In genomic region chr15:79131442-79131841, GRCm38 (mm10) we compare ENCODE assay signal across 9 mouse cellular contexts. TPM values are rescaled to one million over a fixed set of nuclear protein-coding genes. Genes with fewer than 3 reads are reported as not detected.
DNase-seq lines count a peak whose midpoint lies in the region; ATAC-seq and TF ChIP-seq lines count a peak whose summit lies in the region.
"Had no signal": no experiment of that assay in that cellular context is flagged by ENCODE, and none has a peak within 500 bp of the region (broad histone marks: within the 10 kb centered on the region; RNA-seq: fewer than 3 reads in every experiment).

No protein-coding gene starts in this region.

- H3K4me3 ChIP-seq in kidney, embryonic 15.5 days (replicated peaks), result no peak overlapping the region
- peak overlapping the region; percentile 31 for H3K4me3 ChIP-seq in cerebellum, adult 2 months (replicated peaks; ENCODE audit: insufficient read depth, low read depth, low read length)
- H3K4me3 ChIP-seq in stomach, embryonic 15.5 days (replicated peaks), result no peak overlapping the region
- H3K4me3 ChIP-seq in hindbrain, embryonic 10.5 days, result no peak overlapping the region
- H3K4me3 ChIP-seq: embryonic facial prominence, embryonic 13.5 days had no signal

- intact Hi-C loops in heart, postnatal 36 days (cut with DNase I), result no loop called here

- peaks cover 71% of the 10 kb centered on the region for H3K36me3 ChIP-seq in kidney, embryonic 15.5 days
- peaks cover 42% of the 10 kb centered on the region for H3K36me3 ChIP-seq in stomach, embryonic 15.5 days
- H3K36me3 ChIP-seq in hindbrain, embryonic 10.5 days, result peaks cover 75% of the 10 kb centered on the region

- peak; percentile 92 for DNase-seq in kidney, adult 11 months
- peak; percentile 93 for DNase-seq in cerebellum, adult 2 months
- DNase-seq in heart, postnatal 36 days, result peak; percentile 75 to 78
- no peak for DNase-seq in thymus, postnatal 25 days
- DNase-seq in hindbrain, embryonic 10.5 days (ENCODE audit: low spot score), result no peak

- H3K9me3 ChIP-seq in kidney, embryonic 15.5 days (replicated peaks), result no peaks in the 10 kb centered on the region
- no peaks in the 10 kb centered on the region for H3K9me3 ChIP-seq in stomach, embryonic 15.5 days
- peaks cover 6% of the 10 kb centered on the region; the same call in 1 of the 2 replicates for H3K9me3 ChIP-seq in hindbrain, embryonic 10.5 days

- no peak for TF ChIP-seq CTCF in cerebellum, adult 2 months (IDR thresholded peaks at IDR 0.05; ENCODE audit: borderline replicate concordance, insufficient read depth, low read depth, low read length)

- ATAC-seq in kidney, embryonic 15.5 days (replicated peaks; ENCODE audit: low FRiP score), result no peak
- no peak for ATAC-seq in stomach, embryonic 15.5 days (ENCODE audit: insufficient read depth, low FRiP score, low read depth)
- ATAC-seq in megakaryocyte-erythroid progenitor cell, adult 5-6 weeks (replicated peaks; ENCODE audit: low FRiP score, low TSS enrichment, poor library complexity, severe bottlenecking), result no peak

- H3K4me2 ChIP-seq in kidney, embryonic 15.5 days, result no peak overlapping the region
- H3K4me2 ChIP-seq in stomach, embryonic 15.5 days, result no peak overlapping the region
- H3K4me2 ChIP-seq: embryonic facial prominence, embryonic 13.5 days had no signal

- TF ChIP-seq POLR2A in cerebellum, adult 2 months (IDR thresholded peaks at IDR 0.05; ENCODE audit: borderline replicate concordance, insufficient read depth, low read length), result peak; percentile 26; the same call in 1 of the 2 replicates

- no peak overlapping the region for H3K9ac ChIP-seq in kidney, embryonic 15.5 days
- H3K9ac ChIP-seq in stomach, embryonic 15.5 days, result no peak overlapping the region
- H3K9ac ChIP-seq: embryonic facial prominence, embryonic 13.5 days had no signal

- H3K4me1 ChIP-seq in kidney, embryonic 15.5 days, result peaks cover 31% of the 10 kb centered on the region
- peaks cover 21% of the 10 kb centered on the region for H3K4me1 ChIP-seq in cerebellum, adult 2 months (ENCODE audit: control insufficient read depth, insufficient read depth, low read length)
- no peaks in the 10 kb centered on the region for H3K4me1 ChIP-seq in stomach, embryonic 15.5 days
- H3K4me1 ChIP-seq in hindbrain, embryonic 10.5 days (replicated peaks), result peaks cover 7% of the 10 kb centered on the region; the same call in 1 of the 2 replicates

- no peaks in the 10 kb centered on the region for H3K27me3 ChIP-seq in kidney, embryonic 15.5 days
- H3K27me3 ChIP-seq in cerebellum, adult 2 months (ENCODE audit: control insufficient read depth, insufficient read depth, low read length), result no peaks in the 10 kb centered on the region
- no peaks in the 10 kb centered on the region for H3K27me3 ChIP-seq in stomach, embryonic 15.5 days (replicated peaks)
- no peaks in the 10 kb centered on the region for H3K27me3 ChIP-seq in hindbrain, embryonic 10.5 days (ENCODE audit: insufficient read depth, poor library complexity, severe bottlenecking)
- H3K27me3 ChIP-seq: embryonic facial prominence, embryonic 13.5 days had no signal

- no peak overlapping the region for H3K27ac ChIP-seq in kidney, embryonic 15.5 days
- peak overlapping the region; percentile 69 for H3K27ac ChIP-seq in cerebellum, adult 2 months (ENCODE audit: insufficient read depth, low read length)
- H3K27ac ChIP-seq in stomach, embryonic 15.5 days, result 0 out of 2 replicates have a peak overlapping the region, but pooled peaks have one; percentile 16
- no peak overlapping the region; the same call in 1 of the 2 replicates for H3K27ac ChIP-seq in hindbrain, embryonic 10.5 days
- H3K27ac ChIP-seq: embryonic facial prominence, embryonic 13.5 days had no signal

- 71% methylated on average over 7 of the region's 7 CpGs for WGBS in kidney, embryonic 15.5 days
- 15% methylated on average over 7 of the region's 7 CpGs for WGBS in cerebellum, adult 2 months
- 61% methylated on average over 7 of the region's 7 CpGs for whole genome bisulfite sequencing in stomach, embryonic 15.5 days
- 75% methylated on average over 7 of the region's 7 CpGs for WGBS in hindbrain, embryonic 10.5 days

RNA-seq across cellular contexts. Expression of gene Polr2f, which starts 9.4 kb away (rescaled TPM):
- 303 and 317 TPM in 2 replicates for polyA plus RNA-seq in kidney, embryonic 15.5 days (2015; fragmentation: Nextera tagmentation; extraction: Ambion mirVana)
- 107 and 110 TPM in 2 replicates for polyA plus RNA-seq in cerebellum, adult 2 months (2012; rRNA removed)
- 100 to 1,000 TPM; 132 to 146 TPM for total RNA-seq in heart, postnatal 36 days (2021)
- polyA plus RNA-seq in stomach, embryonic 15.5 days (2015; fragmentation: Nextera tagmentation; extraction: Ambion mirVana), result 308 and 336 TPM in 2 replicates
- 383 and 404 TPM in 2 replicates for polyA plus RNA-seq in hindbrain, embryonic 10.5 days (2016; fragmentation: Nextera tagmentation; extraction: Ambion mirVana)
- 177 and 201 TPM in 2 replicates for total RNA-seq in megakaryocyte-erythroid progenitor cell, adult 5-6 weeks (2014; fragmentation: Nextera tagmentation)
- 96.2 and 109 TPM in 2 replicates for total RNA-seq in megakaryocyte-erythroid progenitor cell, adult 5-6 weeks (2017)

RNA-seq across cellular contexts. Expression of gene 1700088E04Rik, which starts 9.6 kb away (rescaled TPM):
- 7.7 and 10.5 TPM in 2 replicates for polyA plus RNA-seq in kidney, embryonic 15.5 days (2015; fragmentation: Nextera tagmentation; extraction: Ambion mirVana)
- polyA plus RNA-seq in cerebellum, adult 2 months (2012; rRNA removed), result 6.7 and 10.8 TPM in 2 replicates
- 1 to 10 TPM; 1.3 to 2.8 TPM for total RNA-seq in heart, postnatal 36 days (2021)
- polyA plus RNA-seq in stomach, embryonic 15.5 days (2015; fragmentation: Nextera tagmentation; extraction: Ambion mirVana), result 6.7 and 6.9 TPM in 2 replicates
- 9.8 and 16.1 TPM in 2 replicates for polyA plus RNA-seq in hindbrain, embryonic 10.5 days (2016; fragmentation: Nextera tagmentation; extraction: Ambion mirVana)
- not detected in 2 replicates for total RNA-seq in megakaryocyte-erythroid progenitor cell, adult 5-6 weeks (2014; fragmentation: Nextera tagmentation)
- not detected in 2 replicates for total RNA-seq in megakaryocyte-erythroid progenitor cell, adult 5-6 weeks (2017)

RNA-seq across cellular contexts. Expression of gene Micall1, which starts 22.7 kb away (rescaled TPM):
- polyA plus RNA-seq in kidney, embryonic 15.5 days (2015; fragmentation: Nextera tagmentation; extraction: Ambion mirVana), result 8.6 and 11.0 TPM in 2 replicates
- 35.9 and 37.0 TPM in 2 replicates for polyA plus RNA-seq in cerebellum, adult 2 months (2012; rRNA removed)
- total RNA-seq in heart, postnatal 36 days (2021), result 10 to 100 TPM; 39.0 to 50.1 TPM
- 11.5 and 11.9 TPM in 2 replicates for polyA plus RNA-seq in stomach, embryonic 15.5 days (2015; fragmentation: Nextera tagmentation; extraction: Ambion mirVana)
- polyA plus RNA-seq in hindbrain, embryonic 10.5 days (2016; fragmentation: Nextera tagmentation; extraction: Ambion mirVana), result 7.0 and 8.8 TPM in 2 replicates
- 1.5 and 6.4 TPM in 2 replicates for total RNA-seq in megakaryocyte-erythroid progenitor cell, adult 5-6 weeks (2014; fragmentation: Nextera tagmentation)
- total RNA-seq in megakaryocyte-erythroid progenitor cell, adult 5-6 weeks (2017), result 0.57 and 2.5 TPM in 2 replicates

RNA-seq across cellular contexts. Expression of gene Sox10, which starts 33.6 kb away (rescaled TPM):
- polyA plus RNA-seq in kidney, embryonic 15.5 days (2015; fragmentation: Nextera tagmentation; extraction: Ambion mirVana), result 0.40 and 0.96 TPM in 2 replicates
- 68.1 and 80.8 TPM in 2 replicates for polyA plus RNA-seq in cerebellum, adult 2 months (2012; rRNA removed)
- 1 to 10 TPM; 1.4 to 1.6 TPM for total RNA-seq in heart, postnatal 36 days (2021)
- polyA plus RNA-seq in stomach, embryonic 15.5 days (2015; fragmentation: Nextera tagmentation; extraction: Ambion mirVana), result 9.1 and 9.7 TPM in 2 replicates
- polyA plus RNA-seq in hindbrain, embryonic 10.5 days (2016; fragmentation: Nextera tagmentation; extraction: Ambion mirVana), result 9.2 and 28.1 TPM in 2 replicates
- total RNA-seq in megakaryocyte-erythroid progenitor cell, adult 5-6 weeks (2014; fragmentation: Nextera tagmentation), result not detected in 2 replicates
- not detected in 2 replicates for total RNA-seq in megakaryocyte-erythroid progenitor cell, adult 5-6 weeks (2017)

RNA-seq across cellular contexts. Expression of gene Eif3l, which starts 56.5 kb away (rescaled TPM):
- polyA plus RNA-seq in kidney, embryonic 15.5 days (2015; fragmentation: Nextera tagmentation; extraction: Ambion mirVana), result 243 and 247 TPM in 2 replicates
- polyA plus RNA-seq in cerebellum, adult 2 months (2012; rRNA removed), result 88.1 and 93.0 TPM in 2 replicates
- total RNA-seq in heart, postnatal 36 days (2021), result 10 to 100 TPM; 71.6 to 72.7 TPM
- 200 and 222 TPM in 2 replicates for polyA plus RNA-seq in stomach, embryonic 15.5 days (2015; fragmentation: Nextera tagmentation; extraction: Ambion mirVana)
- 238 and 262 TPM in 2 replicates for polyA plus RNA-seq in hindbrain, embryonic 10.5 days (2016; fragmentation: Nextera tagmentation; extraction: Ambion mirVana)
- 218 and 242 TPM in 2 replicates for total RNA-seq in megakaryocyte-erythroid progenitor cell, adult 5-6 weeks (2014; fragmentation: Nextera tagmentation)
- total RNA-seq in megakaryocyte-erythroid progenitor cell, adult 5-6 weeks (2017), result 216 and 264 TPM in 2 replicates

Comparison
In these comparisons a context has a peak if more than half of its experiments do, and no peak if none do; other contexts are left out.
1. DNase-seq: peak in kidney, adult 11 months (single experiment), cerebellum, adult 2 months (2 of 2) and heart, postnatal 36 days (2 of 2); none in thymus, postnatal 25 days (single experiment) and hindbrain, embryonic 10.5 days (single experiment).
2. H3K27ac ChIP-seq: peak in cerebellum, adult 2 months (single experiment) and stomach, embryonic 15.5 days (single experiment); none in kidney, embryonic 15.5 days (single experiment) and hindbrain, embryonic 10.5 days (single experiment).